Mouse (Mus musculus) lung, postnatal 10 days (tissue): ENCODE data around the gene Scube1.

Experiments used
- DNase-seq: peaks from one replicate; pipeline ENCODE4 v3.0.0; 2021

The Scube1 gene

GRCm38 (mm10) chr15:83594513-83595363 lies 130.1 kb downstream of the Scube1 start, which contains the start of gene Ttll12:
TSS of gene Ttll12 (minus strand) at chr15:83595157.
- DNase-seq = peak; percentile 97

- no peak for DNase-seq
Measured at GRCm38 (mm10) chr15:83593702-83594512, 130.9 kb downstream of the Scube1 start.

GRCm38 (mm10) chr15:83593189-83593585 lies 131.6 kb downstream of the Scube1 start:
- DNase-seq = no peak

GRCm38 (mm10) chr15:83592260-83593188 lies 132.3 kb downstream of the Scube1 start:
- DNase-seq = no peak

GRCm38 (mm10) chr15:83591758-83592157 lies 133.1 kb downstream of the Scube1 start:
- no peak for DNase-seq

- DNase-seq = no peak
Measured at GRCm38 (mm10) chr15:83590841-83591240, 134.0 kb downstream of the Scube1 start.

GRCm38 (mm10) chr15:83584741-83585220 lies 140.0 kb downstream of the Scube1 start:
- no peak for DNase-seq

- peak; percentile 78 for DNase-seq
Measured at GRCm38 (mm10) chr15:83583419-83584156, 141.2 kb downstream of the Scube1 start.

- DNase-seq = no peak
Measured at GRCm38 (mm10) chr15:83582931-83583330, 141.9 kb downstream of the Scube1 start.

GRCm38 (mm10) chr15:83576651-83577050 lies 148.2 kb downstream of the Scube1 start:
- no peak for DNase-seq

GRCm38 (mm10) chr15:83575543-83575942 lies 149.3 kb downstream of the Scube1 start:
- no peak for DNase-seq

- peak; percentile 64 for DNase-seq
Measured at GRCm38 (mm10) chr15:83574731-83575351, 150.0 kb downstream of the Scube1 start.

GRCm38 (mm10) chr15:83573606-83574005 lies 151.2 kb downstream of the Scube1 start:
- DNase-seq = no peak

GRCm38 (mm10) chr15:83572132-83572531 lies 152.7 kb downstream of the Scube1 start:
- no peak for DNase-seq

GRCm38 (mm10) chr15:83571636-83572035 lies 153.2 kb downstream of the Scube1 start:
- DNase-seq = no peak

- DNase-seq = no peak
Measured at GRCm38 (mm10) chr15:83570641-83571040, 154.2 kb downstream of the Scube1 start.

GRCm38 (mm10) chr15:83569682-83570081 lies 155.1 kb downstream of the Scube1 start:
- no peak for DNase-seq

GRCm38 (mm10) chr15:83568544-83568943 lies 156.3 kb downstream of the Scube1 start:
- DNase-seq = no peak

- DNase-seq = no peak
Measured at GRCm38 (mm10) chr15:83567728-83568127, 157.1 kb downstream of the Scube1 start.

GRCm38 (mm10) chr15:83566006-83566405 lies 158.8 kb downstream of the Scube1 start:
- no peak for DNase-seq

GRCm38 (mm10) chr15:83565434-83565833 lies 159.4 kb downstream of the Scube1 start:
- DNase-seq = peak; percentile 36
